Mouse (Mus musculus) cerebellum, postnatal 14 days (tissue): ENCODE data around the gene 1700031F05Rik.
"Not testable (repeated sequence)": the region's sequence is repeated elsewhere in the genome, so short reads cannot be mapped to it uniquely, and the experiment has no call there.

ENCODE experiments used
- DNase-seq, 2 experiments: peaks; one replicate each; pipeline ENCODE4 v3.0.0; 2021; ENCODE audit warnings: mixed read lengths in 2 of 2

1700031F05Rik gene

DNA sequence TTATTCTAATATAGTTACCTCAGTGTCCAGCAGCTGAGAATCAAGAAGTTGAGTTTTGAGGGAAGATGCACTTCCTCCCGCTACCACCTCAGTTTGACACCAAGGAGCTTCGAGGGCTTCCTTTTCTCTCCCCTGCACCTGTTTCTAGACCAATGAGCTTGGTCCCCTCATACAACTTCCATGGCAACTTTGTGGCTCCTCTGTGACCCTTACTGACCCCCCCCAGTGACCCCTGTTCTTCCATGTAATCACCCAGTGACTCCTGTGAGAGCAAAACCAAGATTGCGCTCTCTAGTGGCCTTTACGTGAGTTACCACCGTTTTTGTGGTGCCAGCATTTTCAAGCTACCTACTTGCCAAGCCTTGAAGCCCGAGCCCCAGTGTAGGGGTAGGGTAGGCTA, at the start of gene 1700031F05Rik:
TSS of gene 1700031F05Rik (minus strand) at position 101 of the 400 bp plus-strand sequence.
- no peak for DNase-seq

- DNase-seq, result not testable (repeated sequence)
These were observed 47.1 kb upstream of the 1700031F05Rik start for GRCm38 (mm10) chrX:102914823-102915222.

DNA sequence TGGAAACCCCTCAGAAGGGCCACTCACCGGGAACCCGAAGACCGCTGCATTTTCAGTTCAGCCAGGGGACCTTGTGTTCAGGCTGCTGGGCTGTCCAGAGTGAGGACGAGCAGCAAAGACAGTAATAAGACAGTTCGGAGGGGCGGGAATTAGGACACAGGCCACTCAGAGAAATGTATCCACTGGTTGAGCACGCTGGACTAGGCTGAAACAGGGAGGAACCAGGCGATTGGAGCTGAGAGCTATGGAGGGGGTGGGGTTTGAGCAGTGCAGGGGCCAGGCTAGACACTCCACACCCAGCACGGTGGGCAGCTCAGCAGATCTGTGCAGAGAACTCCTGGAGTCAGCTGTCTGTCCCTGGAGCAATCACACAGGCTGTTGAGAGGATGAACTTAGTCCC, 40.8 kb upstream of the 1700031F05Rik start, which contains the start of the genes Dmrtc1a and 1700011M02Rik:
TSS of gene Dmrtc1a (minus strand) at position 101 of the 400 bp plus-strand sequence.
TSS of gene 1700011M02Rik (plus strand) at position 319 of the 400 bp plus-strand sequence.
- DNase-seq, result not testable (repeated sequence)

DNA sequence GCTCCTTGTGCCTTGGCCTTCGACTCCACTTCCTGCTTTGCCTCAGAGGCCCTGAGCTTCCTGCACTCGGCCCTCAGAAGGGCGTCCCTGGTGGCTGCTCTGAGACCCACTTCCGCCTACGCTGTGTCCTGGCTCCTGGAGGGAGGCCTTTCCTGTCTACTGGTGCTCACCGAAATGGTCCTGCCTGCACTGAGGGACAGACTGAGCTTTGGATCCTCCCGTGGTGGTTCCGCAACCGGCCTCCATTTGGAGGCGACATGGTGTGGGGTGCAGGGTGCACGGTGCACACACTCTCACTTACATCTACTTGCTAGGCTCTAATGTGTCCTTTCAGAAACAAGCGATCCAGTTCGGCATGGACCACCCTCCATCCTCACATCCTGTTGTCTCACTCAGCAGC, 13.3 kb downstream of the 1700031F05Rik start, which contains the start of gene Dmrtc1c2:
TSS of gene Dmrtc1c2 (minus strand) at position 101 of the 400 bp plus-strand sequence.
- DNase-seq, result not testable (repeated sequence)

- no peak for DNase-seq
These were observed 55.5 kb downstream of the 1700031F05Rik start for GRCm38 (mm10) chrX:102812311-102812710.
